Mouse (Mus musculus) MEL (cell line): ENCODE measurements around the gene 1810046K07Rik. TPM values are rescaled to one million over a fixed set of nuclear protein-coding genes. Genes with fewer than 3 reads are reported as not detected.

Experiments
- DNase-seq: peaks from one replicate; pipeline ENCODE4 v3.0.0; 2011; ENCODE audit warnings: low read depth, low spot score
- H3K27ac ChIP-seq: 2 replicates; pipeline ENCODE4 v1.5.1; 2012; ENCODE audit warnings: low read depth, mild to moderate bottlenecking, control low read depth, low read length, moderate library complexity; ENCODE audit not compliant: control insufficient read depth
- H3K27me3 ChIP-seq, 2 experiments: fragments of 150-350 bp in 1 of 2; sonication (generic) in 1 of 2; 2 replicates each; pipeline ENCODE4 v1.6.1; 2012; ENCODE audit warnings: low read length in 2 of 2, mild to moderate bottlenecking in 2 of 2, improper control_type of control experiment in 1 of 2, moderate library complexity in 1 of 2; ENCODE audit not compliant: insufficient read depth in 2 of 2, control insufficient read depth in 1 of 2
- H3K36me3 ChIP-seq, 2 experiments: 2 replicates each; pipeline ENCODE4 v1.6.1; 2012 to 2014; ENCODE audit warnings: low read length in 2 of 2, improper control_type of control experiment in 1 of 2, inconsistent platforms in 1 of 2, mild to moderate bottlenecking in 1 of 2; ENCODE audit not compliant: insufficient read depth in 2 of 2, control insufficient read depth in 1 of 2
- H3K4me1 ChIP-seq, 2 experiments: fragments of 150-350 bp in 1 of 2; sonication (generic) in 1 of 2; 2 replicates each; pipeline ENCODE4 v1.6.1; 2012; ENCODE audit warnings: low read length in 2 of 2, improper control_type of control experiment in 1 of 2, mild to moderate bottlenecking in 1 of 2; ENCODE audit not compliant: insufficient read depth in 2 of 2, control insufficient read depth in 1 of 2
- H3K4me3 ChIP-seq, 2 experiments: fragments of 150-350 bp in 1 of 2; sonication (generic) in 1 of 2; 2 replicates each; pipeline ENCODE4 v1.5.1; 2012; ENCODE audit warnings: low read depth in 2 of 2, low read length in 2 of 2, mild to moderate bottlenecking in 2 of 2, moderate library complexity in 2 of 2, control low read depth in 1 of 2, improper control_type of control experiment in 1 of 2; ENCODE audit not compliant: control insufficient read depth in 1 of 2, insufficient read depth in 1 of 2
- H3K79me2 ChIP-seq: 2 replicates; pipeline ENCODE4 v1.6.1; 2012; ENCODE audit warnings: mild to moderate bottlenecking, low read length, moderate library complexity; ENCODE audit not compliant: control insufficient read depth, poor library complexity, insufficient read depth
- H3K9ac ChIP-seq: 2 replicates; pipeline ENCODE4 v1.6.1; 2012; ENCODE audit warnings: low read depth, mild to moderate bottlenecking, control low read depth, low read length, moderate library complexity; ENCODE audit not compliant: control insufficient read depth, poor library complexity, severe bottlenecking
- H3K9me3 ChIP-seq: fragments of 150-350 bp; sonication (generic); replicated peaks from 2 replicates; pipeline ENCODE4 v1.6.1; 2012; ENCODE audit warnings: mild to moderate bottlenecking, low read length, improper control_type of control experiment, moderate library complexity; ENCODE audit not compliant: insufficient read depth
- CHD1 ChIP-seq: IDR thresholded peaks from 2 replicates; pipeline ENCODE4 v1.6.1; 2012; ENCODE audit warnings: low read depth, mild to moderate bottlenecking, inconsistent platforms, low read length, improper control_type of control experiment
- CTCF ChIP-seq, 3 experiments: IDR thresholded peaks in 2 of 3; conservative IDR thresholded peaks in 1 of 3; 2 replicates each; pipeline ENCODE4 v1.5.1; 2011 to 2012; ENCODE audit warnings: low read length in 3 of 3, low read depth in 2 of 3, mild to moderate bottlenecking in 2 of 3, improper control_type of control experiment in 1 of 3, inconsistent platforms in 1 of 3, mixed read lengths in 1 of 3, moderate library complexity in 1 of 3; ENCODE audit not compliant: control insufficient read depth in 1 of 3, insufficient read depth in 1 of 3, poor library complexity in 1 of 3, severe bottlenecking in 1 of 3
- GABPA ChIP-seq: IDR thresholded peaks from 2 replicates; pipeline ENCODE4 v1.6.1; 2012; ENCODE audit warnings: low read depth, mild to moderate bottlenecking, inconsistent platforms, low read length, improper control_type of control experiment, moderate library complexity
- GATA1 ChIP-seq: IDR thresholded peaks from 2 replicates; pipeline ENCODE4 v1.6.1; 2011; ENCODE audit warnings: low read depth, low read length, improper control_type of control experiment
- JUND ChIP-seq: IDR thresholded peaks from 2 replicates; pipeline ENCODE4 v1.6.1; 2011; ENCODE audit warnings: low read depth, mild to moderate bottlenecking, improper control_type of control experiment, low read length
- KAT2A ChIP-seq: conservative IDR thresholded peaks from 2 replicates; pipeline ENCODE4 v1.6.1; 2012; ENCODE audit warnings: low read depth, low read length, improper control_type of control experiment, inconsistent platforms
- MAX ChIP-seq: IDR thresholded peaks from 2 replicates; pipeline ENCODE4 v1.6.1; 2011; ENCODE audit warnings: low read length, improper control_type of control experiment
- MAZ ChIP-seq: IDR thresholded peaks from 2 replicates; pipeline ENCODE4 v1.6.1; 2012; ENCODE audit warnings: low read depth, mild to moderate bottlenecking, inconsistent platforms, low read length, improper control_type of control experiment
- MEF2A ChIP-seq: IDR thresholded peaks from 2 replicates; pipeline ENCODE4 v1.6.1; 2014; ENCODE audit warnings: low read depth, mild to moderate bottlenecking, inconsistent platforms, low read length, improper control_type of control experiment; ENCODE audit not compliant: poor library complexity, insufficient replicate concordance, severe bottlenecking; ENCODE audit errors: extremely low read depth
- MXI1 ChIP-seq: IDR thresholded peaks from 2 replicates; pipeline ENCODE4 v1.6.1; 2011; ENCODE audit warnings: mild to moderate bottlenecking, low read depth, low read length, improper control_type of control experiment
- NRF1 ChIP-seq: IDR thresholded peaks from 2 replicates; pipeline ENCODE4 v1.6.1; 2014; ENCODE audit warnings: low read depth, mild to moderate bottlenecking, inconsistent platforms, low read length, improper control_type of control experiment, moderate library complexity; ENCODE audit not compliant: poor library complexity, insufficient read depth, severe bottlenecking
- POLR2AphosphoS5 ChIP-seq: IDR thresholded peaks from 2 replicates; pipeline ENCODE4 v1.6.1; 2012; ENCODE audit warnings: low read depth, borderline replicate concordance, mild to moderate bottlenecking, inconsistent platforms, low read length, moderate library complexity, mixed read lengths
- RAD21 ChIP-seq: IDR thresholded peaks from 2 replicates; pipeline ENCODE4 v1.6.1; 2011; ENCODE audit warnings: mild to moderate bottlenecking, low read depth, low read length, improper control_type of control experiment
- SMC3 ChIP-seq: IDR thresholded peaks from 2 replicates; pipeline ENCODE4 v1.6.1; 2011; ENCODE audit warnings: low read depth, low read length, improper control_type of control experiment
- TBP ChIP-seq: IDR thresholded peaks from 2 replicates; pipeline ENCODE4 v1.8.0; 2011; ENCODE audit warnings: low read depth, low read length, improper control_type of control experiment
- TCF12 ChIP-seq: IDR thresholded peaks from 2 replicates; pipeline ENCODE4 v1.6.1; 2014; ENCODE audit warnings: low read depth, mild to moderate bottlenecking, inconsistent platforms, low read length, improper control_type of control experiment, moderate library complexity
- UBTF ChIP-seq: IDR thresholded peaks from 2 replicates; pipeline ENCODE4 v1.6.1; 2012; ENCODE audit warnings: low read depth, mild to moderate bottlenecking, inconsistent platforms, low read length, improper control_type of control experiment, moderate library complexity, borderline replicate concordance; ENCODE audit not compliant: insufficient read depth
- polyA plus RNA-seq, 2 experiments: library from polyadenylated mRNA; stranded (reverse) in 1 of 2; unstranded in 1 of 2; fragments of >175 nt in 1 of 2; fragments of >200 nt in 1 of 2; gene quantifications; 2 replicates each; pipeline versions ENCODE4 v1.2.1 to v1.2.4; 2012; ENCODE audit warnings: low replicate concordance in 2 of 2, low read depth in 1 of 2; ENCODE audit not compliant: insufficient read length in 2 of 2, insufficient read depth in 1 of 2, missing spikeins in 1 of 2
- total RNA-seq: library from RNA; depleted of rRNA; stranded (reverse); fragments of 300-350 nt; gene quantifications from 2 replicates; pipeline ENCODE4 v1.2.3, GENCODE M21; 2012

Gene 1810046K07Rik
- total and polyA plus RNA-seq, 3 experiments = not detected

- Histone ChIP-seq H3K4me1 (peaks cover 8 to 13% of the 10 kb centered on the region in 2 experiments), H3K27me3 (no peaks in the 10 kb centered on the region), H3K4me3 (no peak overlapping the region), H3K27ac (no peak overlapping the region), H3K36me3 (peaks cover 0 to 16% of the 10 kb centered on the region in 2 experiments; a peak in 2 of 4 replicates), H3K9ac (no peak overlapping the region), H3K79me2 (no peaks in the 10 kb centered on the region), H3K9me3 (no peaks in the 10 kb centered on the region)
- no peak for DNase-seq
- TF ChIP-seq SMC3 (no peak), TBP (no peak), TCF12 (no peak), UBTF (no peak), GABPA (no peak), RAD21 (no peak), CTCF (IDR thresholded peaks at IDR 0.05 in 2 of 3, conservative IDR thresholded peaks at IDR 0.05 in 1 of 3; ENCODE audit: control insufficient read depth in 1 of 3, insufficient read depth in 1 of 3, low read depth in 2 of 3, low read length in 3 of 3, poor library complexity in 1 of 3, severe bottlenecking in 1 of 3) (no peak), NRF1 (no peak), CHD1 (no peak), KAT2A (no peak), JUND (no peak), GATA1 (no peak), MEF2A (no peak), MAX (no peak), MAZ (no peak)
Measured at GRCm38 (mm10) chr9:51306351-51306750, 22.4 kb downstream of the 1810046K07Rik start.

- Histone ChIP-seq H3K4me3 (no peak overlapping the region), H3K27me3 (no peaks in the 10 kb centered on the region; a peak in 1 of 4 replicates), H3K27ac (no peak overlapping the region), H3K9me3 (no peaks in the 10 kb centered on the region), H3K9ac (no peak overlapping the region), H3K4me1 (peaks cover 0 to 5% of the 10 kb centered on the region in 2 experiments; a peak in 3 of 4 replicates), H3K79me2 (no peaks in the 10 kb centered on the region), H3K36me3 (peaks cover 0 to 6% of the 10 kb centered on the region in 2 experiments; a peak in 2 of 4 replicates)
- no peak for DNase-seq
- TF ChIP-seq POLR2AphosphoS5 = no peak
- no peak for TF ChIP-seq MXI1
- TF ChIP-seq UBTF = no peak
Measured at GRCm38 (mm10) chr9:51305146-51305545, 23.6 kb downstream of the 1810046K07Rik start.
